Mouse (Mus musculus): Measurements from ENCODE around the gene Trappc10. TPM values are rescaled to one million over a fixed set of nuclear protein-coding genes. Genes with fewer than 3 reads are reported as not detected.
A peak's percentile ranks its signal among the peaks of the same experiment; 100 is the strongest.

The Trappc10 gene
- polyA plus RNA-seq, 1 experiment: not detected

DNA sequence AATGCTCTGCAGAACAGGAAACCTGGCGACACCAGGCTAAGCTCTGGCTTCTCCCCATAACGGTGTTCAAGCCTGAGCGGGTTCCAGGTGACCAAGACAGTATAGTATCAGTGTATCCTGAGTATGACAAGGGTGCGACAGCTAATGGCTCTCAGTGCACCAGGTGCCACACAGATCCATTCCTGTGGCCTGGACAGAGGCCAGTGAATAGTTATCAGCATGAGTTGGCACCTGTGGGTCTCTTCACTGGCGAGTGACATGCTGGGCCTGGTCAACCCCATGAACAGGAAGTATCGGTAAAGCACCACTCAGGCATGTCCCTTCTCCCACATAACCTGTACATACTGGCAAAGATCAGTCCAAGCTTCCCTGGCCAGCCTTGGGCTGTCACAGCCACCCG is 73.4 kb downstream of the Trappc10 start:
- 93% methylated on average over 7 of the region's 7 CpGs for WGBS
- TF ChIP-seq CTCF (IDR thresholded peaks at IDR 0.05; ENCODE audit: insufficient read depth, low read depth, low read length) (no peak), POLR2A (IDR thresholded peaks at IDR 0.05; ENCODE audit: insufficient read depth, low read depth, low read length) (no peak)
- Histone ChIP-seq H3K4me3 (ENCODE audit: insufficient read depth, low read depth, low read length) (no peak overlapping the region), H3K4me1 (ENCODE audit: control insufficient read depth, insufficient read depth, low read length) (peaks cover 7% of the 10 kb centered on the region), H3K27ac (ENCODE audit: insufficient read depth, low read depth, low read length) (no peak overlapping the region)

DNA sequence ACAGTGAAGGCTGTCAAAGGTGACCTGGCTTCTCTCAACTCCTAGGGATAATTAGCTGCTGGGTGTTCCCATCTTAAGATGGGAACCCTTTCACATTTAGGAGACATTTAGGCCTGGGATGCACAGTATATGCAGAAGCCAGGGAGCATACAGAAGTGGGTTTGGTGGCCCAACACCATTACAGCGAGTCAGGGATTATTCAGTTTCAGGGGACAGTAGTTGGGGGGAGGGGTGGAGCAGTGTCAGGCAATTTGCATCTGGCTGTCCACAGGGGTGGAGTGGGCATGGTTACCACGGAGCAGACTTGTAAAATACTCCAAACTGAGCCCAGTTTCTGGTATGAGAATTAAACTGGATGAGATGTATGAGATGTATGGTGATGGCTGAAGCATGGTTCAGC is 74.0 kb downstream of the Trappc10 start:
- TF ChIP-seq CTCF (IDR thresholded peaks at IDR 0.05; ENCODE audit: insufficient read depth, low read depth, low read length): no peak
- no peak for TF ChIP-seq POLR2A (IDR thresholded peaks at IDR 0.05; ENCODE audit: insufficient read depth, low read depth, low read length)
- peaks cover 7% of the 10 kb centered on the region for H3K4me1 ChIP-seq (ENCODE audit: control insufficient read depth, insufficient read depth, low read length)
- 50% methylated on average over 2 of the region's 2 CpGs for WGBS
- no peak overlapping the region for H3K4me3 ChIP-seq (ENCODE audit: insufficient read depth, low read depth, low read length)
- no peak overlapping the region for H3K27ac ChIP-seq (ENCODE audit: insufficient read depth, low read depth, low read length)

GRCm38 (mm10) chr10:78169281-78170042 is 75.0 kb downstream of the Trappc10 start, which contains the start of gene D10Jhu81e:
D10Jhu81e (minus strand) TSS chr10:78169782.
- peak within 1 kb of the TSS; percentile 52 for H3K27ac ChIP-seq (ENCODE audit: insufficient read depth, low read depth, low read length)
- peak within 1 kb of the TSS; percentile 81 for H3K4me3 ChIP-seq (ENCODE audit: insufficient read depth, low read depth, low read length)
- no peak for TF ChIP-seq CTCF (IDR thresholded peaks at IDR 0.05; ENCODE audit: insufficient read depth, low read depth, low read length)
- no peak; the same call in 1 of the 2 replicates for TF ChIP-seq POLR2A (IDR thresholded peaks at IDR 0.05; ENCODE audit: insufficient read depth, low read depth, low read length)
- peaks cover 7% of the 10 kb centered on the region for H3K4me1 ChIP-seq (ENCODE audit: control insufficient read depth, insufficient read depth, low read length)
- under 1% methylated on average over 50 of the region's 50 CpGs for WGBS

DNA sequence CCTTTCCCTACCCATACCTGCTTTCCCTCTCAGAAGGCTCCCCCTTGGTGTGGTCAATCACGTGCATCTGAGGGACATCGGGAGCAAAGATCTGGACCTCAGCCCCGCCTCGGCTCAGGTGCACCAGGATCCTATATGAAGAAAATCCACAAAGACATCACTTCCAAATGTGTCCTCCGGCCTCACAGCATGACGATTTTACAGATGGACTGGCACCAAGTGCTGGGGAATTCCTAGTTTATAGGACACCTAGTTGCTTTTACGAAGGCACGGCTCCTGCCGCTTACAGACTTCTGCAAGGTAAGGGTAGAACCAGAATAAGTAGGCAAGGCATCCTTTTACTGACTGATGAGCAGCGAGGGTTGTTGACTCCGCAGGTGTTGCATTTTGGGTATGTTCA is 75.6 kb downstream of the Trappc10 start:
- Histone ChIP-seq H3K4me1 (ENCODE audit: control insufficient read depth, insufficient read depth, low read length) (peaks cover 7% of the 10 kb centered on the region), H3K4me3 (ENCODE audit: insufficient read depth, low read depth, low read length) (peak overlapping the region; percentile 81), H3K27ac (ENCODE audit: insufficient read depth, low read depth, low read length) (no peak overlapping the region)
- 83% methylated on average over 11 of the region's 11 CpGs for WGBS
- TF ChIP-seq POLR2A (IDR thresholded peaks at IDR 0.05; ENCODE audit: insufficient read depth, low read depth, low read length): 0 out of 2 replicates have a peak, but pooled peaks have one; percentile 2
- TF ChIP-seq CTCF (IDR thresholded peaks at IDR 0.05; ENCODE audit: insufficient read depth, low read depth, low read length): no peak

DNA sequence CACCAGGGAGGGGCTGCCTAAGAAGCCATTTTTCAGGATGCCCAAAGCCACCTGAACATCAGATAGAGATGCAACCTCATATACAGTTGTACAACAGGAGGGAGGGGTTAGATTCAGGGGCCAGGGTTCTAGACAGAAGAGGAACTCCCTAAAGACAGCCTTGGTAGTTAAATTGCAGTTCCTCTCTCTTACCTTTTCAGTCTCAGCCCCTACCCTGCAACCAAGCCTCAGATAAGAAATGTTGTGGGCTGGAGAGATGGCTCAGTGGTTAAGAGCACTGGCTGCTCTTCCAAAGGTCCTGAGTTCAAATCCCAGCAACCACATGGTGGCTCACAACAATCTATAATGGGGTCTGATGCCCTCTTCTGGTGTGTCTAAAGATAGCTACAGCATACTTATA is 76.7 kb downstream of the Trappc10 start:
- H3K27ac ChIP-seq (ENCODE audit: insufficient read depth, low read depth, low read length): no peak overlapping the region
- no peak for TF ChIP-seq CTCF (IDR thresholded peaks at IDR 0.05; ENCODE audit: insufficient read depth, low read depth, low read length)
- TF ChIP-seq POLR2A (IDR thresholded peaks at IDR 0.05; ENCODE audit: insufficient read depth, low read depth, low read length): no peak
- peaks cover 7% of the 10 kb centered on the region for H3K4me1 ChIP-seq (ENCODE audit: control insufficient read depth, insufficient read depth, low read length)
- H3K4me3 ChIP-seq (ENCODE audit: insufficient read depth, low read depth, low read length): no peak overlapping the region

- TF ChIP-seq CTCF (IDR thresholded peaks at IDR 0.05; ENCODE audit: insufficient read depth, low read depth, low read length) (no peak), POLR2A (IDR thresholded peaks at IDR 0.05; ENCODE audit: insufficient read depth, low read depth, low read length) (no peak)
- no peak overlapping the region for H3K4me3 ChIP-seq (ENCODE audit: insufficient read depth, low read depth, low read length)
- no peak overlapping the region for H3K27ac ChIP-seq (ENCODE audit: insufficient read depth, low read depth, low read length)
- 72% methylated on average over 7 of the region's 7 CpGs for WGBS
- peaks cover 7% of the 10 kb centered on the region for H3K4me1 ChIP-seq (ENCODE audit: control insufficient read depth, insufficient read depth, low read length)
Observed at GRCm38 (mm10) chr10:78167333-78167732, 77.1 kb downstream of the Trappc10 start.

DNA sequence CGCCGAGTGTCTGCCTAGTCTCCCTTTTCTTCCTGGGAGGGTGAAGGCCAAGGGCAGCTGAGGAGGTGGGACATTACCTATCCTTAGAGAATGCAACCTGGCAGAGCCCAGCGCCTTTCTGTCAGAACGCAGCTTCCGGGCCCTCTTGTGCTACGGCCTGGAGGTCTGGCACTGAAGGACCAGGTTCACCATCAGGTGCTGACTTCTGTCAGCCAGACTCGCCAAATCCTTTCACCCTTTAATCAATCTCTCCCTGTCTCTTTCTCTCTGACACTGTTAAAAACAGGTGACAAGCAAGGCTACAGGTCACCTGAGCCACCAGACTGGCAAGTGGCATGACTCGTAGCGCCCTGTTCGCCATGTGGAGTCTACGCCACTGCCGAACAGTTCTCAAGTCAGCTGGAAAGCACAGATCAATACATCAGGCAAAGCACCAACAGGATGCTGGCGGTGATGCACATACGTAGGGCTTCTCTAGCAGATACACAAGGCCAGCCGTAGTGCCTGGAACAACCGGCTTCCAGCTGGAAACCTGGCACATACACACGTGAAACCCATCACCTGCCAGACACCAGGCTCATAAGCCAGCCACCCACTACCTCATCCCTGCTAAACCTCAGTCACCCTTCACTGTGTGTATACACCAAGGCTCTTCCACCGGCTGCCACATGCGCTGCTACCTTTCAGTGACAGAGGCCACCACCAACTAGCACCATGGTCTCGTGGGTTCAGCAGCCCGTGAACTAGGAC is 79.0 kb downstream of the Trappc10 start:
- WGBS: 92% methylated on average over 21 of the region's 21 CpGs
- TF ChIP-seq CTCF (IDR thresholded peaks at IDR 0.05; ENCODE audit: insufficient read depth, low read depth, low read length) (no peak), POLR2A (IDR thresholded peaks at IDR 0.05; ENCODE audit: insufficient read depth, low read depth, low read length) (no peak)
- Histone ChIP-seq H3K4me3 (ENCODE audit: insufficient read depth, low read depth, low read length) (no peak overlapping the region), H3K4me1 (ENCODE audit: control insufficient read depth, insufficient read depth, low read length) (peaks cover 7% of the 10 kb centered on the region), H3K27ac (ENCODE audit: insufficient read depth, low read depth, low read length) (no peak overlapping the region)

DNA sequence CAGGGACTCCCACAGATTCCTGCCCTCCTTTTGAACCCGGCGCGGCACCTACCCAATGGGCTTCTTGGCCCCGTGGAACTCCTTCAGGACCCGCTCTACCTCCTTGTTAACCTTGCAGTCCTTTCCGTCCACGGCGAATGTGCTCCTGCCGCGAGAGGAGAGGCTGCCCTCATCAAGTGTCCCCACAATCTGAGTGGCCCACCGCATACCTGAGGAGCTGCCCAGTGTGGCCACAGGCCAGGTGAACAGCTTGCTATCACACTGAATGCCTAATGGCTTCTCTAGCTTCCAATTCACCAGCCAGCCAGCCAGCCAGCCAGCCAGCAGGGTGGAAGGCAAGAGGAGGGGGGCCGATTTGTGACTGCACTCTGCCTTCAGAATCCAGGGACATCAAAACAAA is 79.7 kb downstream of the Trappc10 start:
- peaks cover 10% of the 10 kb centered on the region for H3K4me1 ChIP-seq (ENCODE audit: control insufficient read depth, insufficient read depth, low read length)
- H3K27ac ChIP-seq (ENCODE audit: insufficient read depth, low read depth, low read length): no peak overlapping the region
- TF ChIP-seq POLR2A (IDR thresholded peaks at IDR 0.05; ENCODE audit: insufficient read depth, low read depth, low read length) (no peak), CTCF (IDR thresholded peaks at IDR 0.05; ENCODE audit: insufficient read depth, low read depth, low read length) (no peak)
- WGBS: 91% methylated on average over 12 of the region's 12 CpGs
- H3K4me3 ChIP-seq (ENCODE audit: insufficient read depth, low read depth, low read length): no peak overlapping the region

DNA sequence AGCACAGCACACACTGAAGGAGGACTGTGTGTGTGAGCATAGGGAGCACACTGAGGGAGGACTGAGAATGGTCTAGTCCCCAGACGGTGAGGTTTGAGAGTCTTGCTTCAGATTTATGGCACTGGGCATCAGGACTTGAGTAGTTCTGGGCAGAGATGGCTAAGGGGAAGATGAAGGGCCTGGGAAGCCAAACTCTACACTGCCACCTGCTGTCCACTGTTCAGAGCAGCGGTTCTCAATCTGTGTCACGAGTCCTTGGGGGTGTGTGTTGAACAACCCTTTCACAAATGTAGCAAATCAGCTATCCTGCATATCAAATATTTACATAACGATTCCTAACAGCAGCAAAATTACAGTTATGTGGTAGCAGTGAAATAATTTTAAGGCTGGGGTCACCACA is 80.5 kb downstream of the Trappc10 start:
- no peak overlapping the region for H3K27ac ChIP-seq (ENCODE audit: insufficient read depth, low read depth, low read length)
- TF ChIP-seq CTCF (IDR thresholded peaks at IDR 0.05; ENCODE audit: insufficient read depth, low read depth, low read length): no peak
- TF ChIP-seq POLR2A (IDR thresholded peaks at IDR 0.05; ENCODE audit: insufficient read depth, low read depth, low read length): no peak
- 31% methylated on average over 4 of the region's 4 CpGs for WGBS

More for the DNA sequence above, 80.5 kb downstream of the Trappc10 start:
- H3K4me3 ChIP-seq (ENCODE audit: insufficient read depth, low read depth, low read length): no peak overlapping the region
- H3K4me1 ChIP-seq (ENCODE audit: control insufficient read depth, insufficient read depth, low read length): peaks cover 11% of the 10 kb centered on the region

Data from olfactory bulb, adult 2 months (tissue).